Mouse (Mus musculus): ENCODE measurements around the gene Cyb5b. TPM values are rescaled to one million over a fixed set of nuclear protein-coding genes. Genes with fewer than 3 reads are reported as not detected.
A peak's percentile ranks its signal among the peaks of the same experiment; 100 is the strongest.
"Not testable (repeated sequence)": the region's sequence is repeated elsewhere in the genome, so short reads cannot be mapped to it uniquely, and the experiment has no call there.

Gene Cyb5b
- polyA plus RNA-seq, 1 experiment from 2014 or later: 138 TPM

DNA sequence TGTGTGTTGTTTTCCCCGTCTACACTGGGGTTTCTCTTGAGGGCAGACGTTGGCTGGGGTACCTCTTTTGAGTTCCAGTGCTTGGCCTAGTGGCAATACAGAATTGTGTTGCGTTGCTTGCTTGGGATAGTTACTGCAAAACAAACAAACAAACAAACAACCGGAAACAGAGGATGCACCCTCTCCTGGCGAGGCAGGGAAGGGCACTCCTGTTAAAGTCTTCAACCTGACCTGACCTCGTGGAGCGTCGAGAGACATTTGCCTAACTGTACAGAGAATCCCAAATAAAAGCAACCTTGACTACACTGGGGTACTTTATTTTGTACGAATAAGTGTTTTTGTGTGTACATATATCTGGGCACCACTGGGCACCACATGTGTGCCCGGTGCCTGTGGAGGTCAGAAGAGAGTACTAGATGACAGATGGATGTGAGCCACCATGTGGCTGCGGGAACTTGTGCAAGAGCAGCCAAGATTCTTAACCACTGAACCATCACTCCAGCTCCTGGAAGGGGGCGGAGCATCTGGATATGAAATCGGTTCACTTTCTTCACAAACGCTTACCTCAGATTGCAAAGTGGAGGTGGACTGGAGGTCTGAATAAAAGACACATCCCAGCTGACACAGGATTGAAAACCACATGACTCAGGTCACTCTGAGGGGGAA is 44.5 kb downstream of the Cyb5b start:
- Histone ChIP-seq H3K4me1 (peaks cover 10% of the 10 kb centered on the region), H3K27me3 (replicated peaks; ENCODE audit: low read depth, poor library complexity, severe bottlenecking) (no peaks in the 10 kb centered on the region), H3K27ac (replicated peaks) (no peak overlapping the region), H3K4me3 (no peak overlapping the region), H3K9me3 (no peaks in the 10 kb centered on the region), H3K36me3 (replicated peaks) (no peaks in the 10 kb centered on the region)
- 90% methylated on average over 14 of the region's 14 CpGs for WGBS
- no peak for DNase-seq (ENCODE audit: low spot score)

DNA sequence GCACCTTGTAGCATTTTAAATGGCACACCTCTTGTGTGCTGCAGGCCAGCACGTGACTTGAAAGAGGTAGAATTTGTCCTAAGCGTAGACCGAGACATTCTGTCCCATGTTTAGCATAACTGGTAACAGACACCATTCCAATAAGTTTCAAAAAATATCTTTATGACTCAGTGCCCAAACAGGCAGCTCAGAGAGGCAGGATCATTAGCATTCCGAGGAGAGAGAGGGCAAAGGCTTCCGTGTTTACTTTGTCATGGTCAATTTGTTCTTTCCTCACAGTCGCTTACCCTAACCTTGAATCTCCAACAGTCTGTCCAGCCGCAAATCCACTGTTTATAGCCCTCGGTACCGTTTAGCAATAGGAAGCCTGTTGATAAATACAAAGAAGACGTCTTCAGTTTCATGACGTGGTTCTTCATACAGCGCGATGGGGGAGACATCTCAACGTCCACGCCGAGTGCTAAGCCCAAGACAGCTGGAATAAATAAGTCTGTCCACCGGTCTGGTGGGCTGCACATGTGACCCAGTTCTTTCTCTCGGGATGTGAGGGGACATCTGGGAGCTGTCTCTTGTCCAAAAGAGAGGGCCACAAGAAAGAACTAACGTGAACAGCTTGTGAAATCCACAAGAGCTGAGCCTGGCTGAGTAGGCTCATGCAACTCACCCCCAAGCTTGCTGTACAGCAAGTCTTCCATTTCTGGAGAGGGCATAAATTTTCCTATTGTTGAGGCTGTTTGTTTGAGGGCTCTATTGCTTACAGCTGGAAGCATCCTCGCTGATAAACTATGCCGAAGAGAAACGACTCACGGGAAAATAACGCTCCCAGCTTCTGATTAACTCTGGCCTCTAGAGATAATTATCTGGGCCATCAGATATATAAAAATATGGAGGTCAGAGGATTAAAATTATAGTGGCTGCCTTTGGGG is 47.7 kb downstream of the Cyb5b start:
- peak; percentile 22 for DNase-seq (ENCODE audit: low spot score)
- H3K36me3 ChIP-seq (replicated peaks): no peaks in the 10 kb centered on the region
- peak overlapping the region; percentile 52 for H3K27ac ChIP-seq (replicated peaks)
- WGBS: 61% methylated on average over 24 of the region's 24 CpGs
- no peaks in the 10 kb centered on the region for H3K27me3 ChIP-seq (replicated peaks; ENCODE audit: low read depth, poor library complexity, severe bottlenecking)
- no peaks in the 10 kb centered on the region for H3K9me3 ChIP-seq
- peak overlapping the region; percentile 19; the same call in 1 of the 2 replicates for H3K4me3 ChIP-seq
- H3K4me1 ChIP-seq: peaks cover 10% of the 10 kb centered on the region

- H3K4me3 ChIP-seq: no peak overlapping the region
- WGBS: 94% methylated on average over 9 of the region's 9 CpGs
- DNase-seq (ENCODE audit: low spot score): no peak
- H3K4me1 ChIP-seq: peaks cover 7% of the 10 kb centered on the region; the same call in 1 of the 2 replicates
- H3K36me3 ChIP-seq (replicated peaks): no peaks in the 10 kb centered on the region
- no peak overlapping the region for H3K27ac ChIP-seq (replicated peaks)
- no peaks in the 10 kb centered on the region for H3K9me3 ChIP-seq
- H3K27me3 ChIP-seq (replicated peaks; ENCODE audit: low read depth, poor library complexity, severe bottlenecking): no peaks in the 10 kb centered on the region
These were observed 54.7 kb downstream of the Cyb5b start for GRCm38 (mm10) chr8:107205164-107205563.

DNA sequence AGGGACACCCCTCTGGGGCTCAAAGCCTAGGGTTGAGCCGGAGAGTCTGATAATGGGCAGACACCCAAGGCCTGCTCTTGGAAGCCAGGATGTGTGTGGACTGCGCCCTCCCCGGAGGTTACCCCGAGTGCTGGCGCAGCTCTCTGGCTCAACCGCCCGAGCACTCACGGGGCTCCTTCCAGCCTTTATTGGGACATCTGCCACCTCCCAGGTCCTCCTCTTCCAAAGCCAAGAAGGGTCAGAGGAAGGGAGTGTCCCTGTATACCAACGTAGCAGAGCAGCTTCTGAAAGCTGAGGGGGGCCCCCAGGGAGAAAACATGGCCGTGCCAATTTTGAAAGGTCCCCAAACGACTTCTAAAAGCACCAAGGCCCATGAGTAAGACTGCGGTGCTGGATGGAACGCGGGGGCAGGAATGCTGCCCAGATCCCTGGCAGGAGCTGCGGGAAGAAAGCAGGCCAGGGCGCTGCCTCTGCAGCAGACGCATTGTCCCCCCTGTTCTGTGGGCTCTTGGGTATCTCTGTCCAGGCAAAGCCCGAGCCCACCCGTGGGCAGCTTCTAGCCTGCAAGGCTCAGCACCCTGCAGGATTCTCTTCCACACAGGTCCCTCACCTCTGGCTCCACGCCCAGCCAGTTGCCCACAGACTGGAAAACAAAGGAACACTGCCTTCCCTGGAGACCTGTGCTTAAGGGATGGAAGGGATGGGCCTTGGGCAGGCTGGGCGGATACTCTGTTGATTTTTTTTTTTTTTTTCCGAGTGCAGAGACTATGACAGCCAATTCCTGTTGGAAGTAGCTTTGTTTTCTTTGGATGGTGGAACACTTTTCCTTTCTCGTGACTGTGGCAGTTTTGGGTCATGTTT is 55.5 kb downstream of the Cyb5b start:
- no peak for DNase-seq (ENCODE audit: low spot score)
- Histone ChIP-seq H3K36me3 (replicated peaks) (no peaks in the 10 kb centered on the region), H3K9me3 (no peaks in the 10 kb centered on the region), H3K27ac (replicated peaks) (peak overlapping the region; percentile 52; the same call in 1 of the 2 replicates), H3K4me1 (peaks cover 7% of the 10 kb centered on the region; the same call in 1 of the 2 replicates), H3K4me3 (no peak overlapping the region), H3K27me3 (replicated peaks; ENCODE audit: low read depth, poor library complexity, severe bottlenecking) (no peaks in the 10 kb centered on the region)
- WGBS: 79% methylated on average over 23 of the region's 23 CpGs

DNA sequence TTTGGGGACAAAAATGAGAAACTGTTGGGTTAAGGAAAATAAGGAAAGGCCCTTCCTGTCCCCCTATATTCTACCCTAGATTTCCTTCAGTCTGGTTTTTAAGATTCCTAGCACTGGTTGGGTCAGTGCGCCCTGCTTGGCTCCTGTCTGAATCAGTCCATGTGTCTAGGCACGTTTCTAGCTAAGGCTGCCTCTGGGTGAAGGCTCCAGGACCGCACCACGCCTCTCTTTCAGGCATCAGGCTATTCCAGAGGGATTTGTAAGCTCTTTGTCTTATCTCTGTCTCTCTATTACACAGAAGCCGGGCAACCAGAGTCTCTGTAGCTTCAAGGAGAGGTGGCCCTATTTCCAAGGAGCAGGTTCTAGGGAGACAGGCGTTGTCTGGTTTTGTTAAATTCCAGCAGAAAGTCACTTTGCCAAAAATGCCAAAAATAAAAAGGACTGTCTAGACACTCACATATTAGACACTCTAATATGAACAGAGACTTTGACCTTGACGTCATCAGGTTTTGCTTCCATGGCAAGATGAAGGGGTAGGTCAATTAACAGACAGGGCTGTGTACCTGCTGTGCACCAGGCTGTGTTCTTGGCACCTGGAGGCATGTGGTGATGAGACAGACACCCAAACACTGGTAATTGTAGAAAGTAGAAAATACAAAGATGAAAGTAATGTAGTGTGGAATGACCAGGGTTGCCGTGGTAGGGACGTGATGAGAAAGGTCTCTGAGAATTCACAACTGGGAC is 56.5 kb downstream of the Cyb5b start:
- no peaks in the 10 kb centered on the region for H3K27me3 ChIP-seq (replicated peaks; ENCODE audit: low read depth, poor library complexity, severe bottlenecking)
- no peaks in the 10 kb centered on the region for H3K9me3 ChIP-seq
- no peak overlapping the region for H3K27ac ChIP-seq (replicated peaks)
- no peak for DNase-seq (ENCODE audit: low spot score)
- no peaks in the 10 kb centered on the region for H3K36me3 ChIP-seq (replicated peaks)
- no peak overlapping the region for H3K4me3 ChIP-seq
- peaks cover 7% of the 10 kb centered on the region; the same call in 1 of the 2 replicates for H3K4me1 ChIP-seq
- WGBS: 88% methylated on average over 9 of the region's 9 CpGs

DNA sequence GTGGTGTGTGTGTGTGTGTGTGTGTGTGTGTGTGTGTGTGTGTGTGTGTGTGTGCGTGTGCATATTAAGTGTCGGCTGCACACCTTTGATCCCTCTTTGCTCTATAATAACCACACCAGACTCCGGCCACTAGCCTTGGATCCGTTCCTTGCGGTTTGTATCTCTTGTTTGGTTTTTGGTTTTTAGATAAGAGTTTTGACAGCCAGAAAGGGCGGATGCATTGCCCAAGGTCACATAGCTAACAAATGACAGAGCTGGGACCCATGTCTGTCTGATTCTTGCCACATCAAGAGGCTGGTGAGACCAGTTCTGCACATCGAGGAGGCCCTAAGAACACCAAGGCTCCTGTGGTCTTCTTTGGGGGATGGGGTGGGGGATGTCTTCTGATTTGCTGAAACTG is 58.7 kb downstream of the Cyb5b start:
- H3K27me3 ChIP-seq (replicated peaks; ENCODE audit: low read depth, poor library complexity, severe bottlenecking): no peaks in the 10 kb centered on the region
- no peaks in the 10 kb centered on the region for H3K36me3 ChIP-seq (replicated peaks)
- no peaks in the 10 kb centered on the region for H3K9me3 ChIP-seq
- H3K4me3 ChIP-seq: no peak overlapping the region
- peaks cover 7% of the 10 kb centered on the region; the same call in 1 of the 2 replicates for H3K4me1 ChIP-seq
- 88% methylated on average over 7 of the region's 7 CpGs for WGBS
- no peak for DNase-seq (ENCODE audit: low spot score)
- H3K27ac ChIP-seq (replicated peaks): no peak overlapping the region

DNA sequence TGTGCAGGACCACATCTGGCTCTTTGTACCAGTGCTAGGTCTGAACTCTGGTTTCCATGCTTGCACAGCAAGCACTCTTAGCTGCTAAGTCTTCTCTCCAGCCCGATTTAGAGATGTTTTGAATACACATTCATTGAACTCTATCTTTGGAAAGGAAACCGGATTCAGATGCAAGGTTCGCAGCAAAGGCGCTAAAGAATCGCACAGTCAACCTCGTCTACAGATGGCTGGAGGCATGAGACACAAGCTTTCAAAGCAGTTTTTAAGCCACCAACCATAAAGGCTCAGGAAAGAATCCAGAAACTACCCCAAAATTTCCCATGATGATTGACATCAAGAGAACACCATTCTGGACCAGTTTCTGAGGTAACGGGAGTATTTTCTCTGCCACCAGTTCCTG is 61.6 kb downstream of the Cyb5b start:
- WGBS: 91% methylated on average over 7 of the region's 7 CpGs
- no peaks in the 10 kb centered on the region for H3K9me3 ChIP-seq
- H3K27ac ChIP-seq (replicated peaks): no peak overlapping the region
- no peaks in the 10 kb centered on the region for H3K27me3 ChIP-seq (replicated peaks; ENCODE audit: low read depth, poor library complexity, severe bottlenecking)
- no peaks in the 10 kb centered on the region for H3K4me1 ChIP-seq
- H3K36me3 ChIP-seq (replicated peaks): no peaks in the 10 kb centered on the region
- H3K4me3 ChIP-seq: no peak overlapping the region
- no peak for DNase-seq (ENCODE audit: low spot score)

- 75% methylated on average over 7 of the region's 7 CpGs for WGBS
- H3K4me3 ChIP-seq; H3K36me3 ChIP-seq (replicated peaks); H3K9me3 ChIP-seq; DNase-seq (ENCODE audit: low spot score); H3K4me1 ChIP-seq; H3K27me3 ChIP-seq (replicated peaks; ENCODE audit: low read depth, poor library complexity, severe bottlenecking); H3K27ac ChIP-seq (replicated peaks): not testable (repeated sequence)
These were observed 66.8 kb downstream of the Cyb5b start for GRCm38 (mm10) chr8:107217230-107217629.

DNA sequence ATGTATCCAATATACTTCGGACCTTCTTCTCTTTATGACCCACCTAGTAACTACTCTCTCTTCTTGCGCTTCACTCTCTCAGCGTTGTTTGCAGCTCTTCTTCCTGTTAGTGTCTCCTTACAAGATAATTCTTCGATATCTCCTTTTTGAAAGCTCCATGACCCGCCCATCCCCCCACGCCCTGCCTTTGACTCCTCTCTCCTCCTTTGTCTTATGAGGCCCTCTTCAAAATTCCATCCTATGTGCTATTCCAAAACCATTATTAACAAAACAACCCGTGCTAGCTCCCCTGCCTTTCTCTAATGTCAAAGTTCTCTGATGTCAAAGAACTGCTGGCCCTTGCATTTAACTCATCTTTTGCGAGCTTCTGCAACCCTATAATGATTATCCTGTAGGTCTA is 67.7 kb downstream of the Cyb5b start:
- DNase-seq (ENCODE audit: low spot score): no peak
- Histone ChIP-seq H3K36me3 (replicated peaks) (no peaks in the 10 kb centered on the region), H3K4me1 (peaks cover 13% of the 10 kb centered on the region), H3K4me3 (no peak overlapping the region), H3K27ac (replicated peaks) (no peak overlapping the region), H3K9me3 (no peaks in the 10 kb centered on the region), H3K27me3 (replicated peaks; ENCODE audit: low read depth, poor library complexity, severe bottlenecking) (no peaks in the 10 kb centered on the region)
- WGBS: 90% methylated on average over 8 of the region's 8 CpGs

DNA sequence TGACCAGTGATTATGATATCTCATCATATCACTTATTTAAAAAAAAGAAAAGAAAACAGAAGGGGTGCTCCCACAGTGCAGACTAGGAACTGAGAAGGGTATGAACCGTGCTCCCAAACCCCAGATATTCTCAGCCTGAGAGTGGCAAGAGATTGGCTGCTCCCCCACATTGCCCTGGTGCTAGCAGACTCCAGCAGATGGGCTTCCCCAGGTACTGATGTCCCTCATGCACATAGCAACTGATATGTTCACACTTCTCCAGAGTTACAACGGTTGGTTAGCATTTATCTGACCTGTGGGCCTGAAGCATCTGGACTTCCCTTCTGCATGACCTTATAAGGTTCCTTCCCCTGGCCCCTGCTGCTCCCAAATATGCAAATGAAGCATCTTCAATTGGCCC is 68.6 kb downstream of the Cyb5b start:
- Histone ChIP-seq H3K9me3 (no peaks in the 10 kb centered on the region), H3K4me3 (no peak overlapping the region), H3K4me1 (peaks cover 13% of the 10 kb centered on the region), H3K27ac (replicated peaks) (no peak overlapping the region), H3K27me3 (replicated peaks; ENCODE audit: low read depth, poor library complexity, severe bottlenecking) (no peaks in the 10 kb centered on the region), H3K36me3 (replicated peaks) (no peaks in the 10 kb centered on the region)
- DNase-seq (ENCODE audit: low spot score): no peak
- WGBS: 78% methylated on average over 2 of the region's 2 CpGs

GRCm38 (mm10) chr8:107221924-107222851 is 71.7 kb downstream of the Cyb5b start:
- WGBS: 45% methylated on average over 8 of the region's 8 CpGs
- no peaks in the 10 kb centered on the region for H3K36me3 ChIP-seq (replicated peaks)
- peaks cover 25% of the 10 kb centered on the region for H3K4me1 ChIP-seq
- DNase-seq (ENCODE audit: low spot score): peak; percentile 31
- no peaks in the 10 kb centered on the region for H3K27me3 ChIP-seq (replicated peaks; ENCODE audit: low read depth, poor library complexity, severe bottlenecking)
- H3K27ac ChIP-seq (replicated peaks): peak overlapping the region; percentile 48
- H3K9me3 ChIP-seq: no peaks in the 10 kb centered on the region; the same call in 1 of the 2 replicates
- no peak overlapping the region for H3K4me3 ChIP-seq

Measured in embryonic facial prominence, embryonic 10.5 days (tissue).